Mouse (Mus musculus) hindbrain, embryonic 14.5 days (tissue): ENCODE data around the gene Hist1h2ae. TPM values are rescaled to one million over a fixed set of nuclear protein-coding genes. Genes with fewer than 3 reads are reported as not detected.
"Not testable (repeated sequence)": the region's sequence is repeated elsewhere in the genome, so short reads cannot be mapped to it uniquely, and the experiment has no call there.

Experiments used
- ATAC-seq: fragments of 200-750 bp; cut with Nextera tagmentation; 2 replicates; pipeline ENCODE4 v1.8.0; 2017; ENCODE audit warnings: moderate number of reproducible peaks, mild to moderate bottlenecking, moderate TSS enrichment, moderate library complexity; ENCODE audit not compliant: low FRiP score
- DNase-seq: peaks from one replicate; pipeline ENCODE4 v3.0.0-alpha.2; 2015; ENCODE audit warnings: low spot score
- H3K27ac ChIP-seq: fragments of 300-500 bp; sonication (generic); 2 replicates; pipeline ENCODE4 v1.5.1; 2014; ENCODE audit warnings: mild to moderate bottlenecking, moderate library complexity
- H3K27me3 ChIP-seq: fragments of 300-500 bp; sonication (generic); 2 replicates; pipeline ENCODE4 v1.6.1; 2014; ENCODE audit warnings: mild to moderate bottlenecking, low read length, mixed read lengths; ENCODE audit not compliant: control insufficient read depth, insufficient read depth
- H3K36me3 ChIP-seq: fragments of 300-500 bp; sonication (generic); replicated peaks from 2 replicates; pipeline ENCODE4 v1.6.1; 2014; ENCODE audit not compliant: control insufficient read depth, insufficient read depth
- H3K4me1 ChIP-seq: fragments of 300-500 bp; sonication (generic); replicated peaks from 2 replicates; pipeline ENCODE4 v1.6.1; 2014; ENCODE audit warnings: antibody characterized with exemption, low read length, mixed read lengths; ENCODE audit not compliant: control insufficient read depth, insufficient read depth
- H3K4me2 ChIP-seq: fragments of 300-500 bp; sonication (generic); replicated peaks from 2 replicates; pipeline ENCODE4 v1.6.1; 2014; ENCODE audit warnings: mild to moderate bottlenecking, moderate library complexity
- H3K4me3 ChIP-seq: fragments of 300-500 bp; sonication (generic); replicated peaks from 2 replicates; pipeline ENCODE4 v1.5.1; 2014; ENCODE audit warnings: mild to moderate bottlenecking, low read length
- H3K9ac ChIP-seq: fragments of 300-500 bp; sonication (generic); 2 replicates; pipeline ENCODE4 v1.6.1; 2014
- H3K9me3 ChIP-seq: fragments of 300-500 bp; sonication (generic); 2 replicates; pipeline ENCODE4 v1.6.1; 2016; ENCODE audit warnings: low read length; ENCODE audit not compliant: control insufficient read depth
- WGBS: fragments of 180-500 bp; shearing (Covaris S2); extraction: QIAGEN DNeasy Blood & Tissue Kit; methylation state at CpG from one replicate; pipeline ENCODE4 v1.1.7; 2014; 5-methylcytosine and 5-hydroxymethylcytosine counted together
- polyA plus RNA-seq: library from polyadenylated mRNA; unstranded; fragments of >200 nt; fragmentation: Nextera tagmentation; extraction: Ambion mirVana; gene quantifications from 2 replicates; pipeline ENCODE4 v1.2.1, GENCODE M21; 2014

Gene Hist1h2ae
- polyA plus RNA-seq, 1 experiment from 2014 or later = 22.5 TPM

- ATAC-seq = no peak
- Histone ChIP-seq H3K36me3 (no peaks in the 10 kb centered on the region), H3K4me1 (no peaks in the 10 kb centered on the region), H3K9me3 (no peaks in the 10 kb centered on the region), H3K27ac (no peak overlapping the region), H3K9ac (no peak overlapping the region), H3K4me2 (no peak overlapping the region), H3K27me3 (no peaks in the 10 kb centered on the region), H3K4me3 (no peak overlapping the region)
- DNase-seq = peak; percentile 85
- 8% methylated on average over 9 of the region's 9 CpGs for WGBS
These were observed 26.9 kb upstream of the Hist1h2ae start for GRCm38 (mm10) chr13:23597957-23598356.

- no peak overlapping the region for H3K27ac ChIP-seq
- no peaks in the 10 kb centered on the region for H3K36me3 ChIP-seq
- no peaks in the 10 kb centered on the region for H3K9me3 ChIP-seq
- H3K4me3 ChIP-seq = no peak overlapping the region
- H3K4me1 ChIP-seq = no peaks in the 10 kb centered on the region
- H3K4me2 ChIP-seq = no peak overlapping the region
- no peaks in the 10 kb centered on the region for H3K27me3 ChIP-seq
- ATAC-seq = no peak
- no peak for DNase-seq
- H3K9ac ChIP-seq = no peak overlapping the region
- WGBS = 87% methylated on average over 7 of the region's 7 CpGs
These were observed 24.8 kb upstream of the Hist1h2ae start for GRCm38 (mm10) chr13:23595622-23596372.

- ATAC-seq = no peak
These were observed 24.2 kb upstream of the Hist1h2ae start for GRCm38 (mm10) chr13:23595185-23595584.

DNA sequence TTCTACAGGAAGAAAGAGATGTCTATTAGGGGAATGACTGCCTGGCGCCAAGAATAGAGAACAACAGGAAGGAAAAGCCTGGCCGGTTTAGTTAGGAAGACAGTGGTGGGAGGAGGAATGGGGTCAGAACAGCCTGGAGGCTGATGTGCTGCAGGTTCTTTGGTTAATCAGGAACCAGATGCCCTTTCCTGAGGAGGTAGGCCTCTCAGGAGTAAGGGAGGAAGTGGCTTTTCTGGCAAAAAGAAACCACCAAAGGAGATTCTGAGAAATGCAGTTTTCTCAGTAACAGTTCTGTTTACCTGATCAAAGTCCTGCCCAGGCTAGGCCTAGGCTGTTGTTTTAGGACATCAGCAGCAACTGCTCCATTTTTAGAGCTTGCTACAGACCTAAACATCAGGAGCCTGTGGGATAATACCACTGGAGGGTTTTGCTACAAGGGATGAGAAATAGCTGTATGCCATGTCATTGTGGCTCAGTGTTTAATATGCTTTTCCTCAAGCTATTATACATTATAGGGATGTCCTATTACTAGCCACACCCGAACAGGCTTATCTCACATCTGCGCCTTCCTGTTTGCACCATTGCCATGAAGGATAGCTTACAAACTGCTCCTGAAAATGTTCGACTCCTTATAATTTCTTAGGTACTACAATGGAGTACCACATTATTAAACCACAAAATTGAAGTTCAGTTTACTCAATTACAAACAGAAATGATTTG lies 22.2 kb upstream of the Hist1h2ae start:
- Histone ChIP-seq H3K4me2 (no peak overlapping the region), H3K4me1 (no peaks in the 10 kb centered on the region), H3K9me3 (no peaks in the 10 kb centered on the region), H3K9ac (no peak overlapping the region), H3K36me3 (no peaks in the 10 kb centered on the region), H3K4me3 (no peak overlapping the region), H3K27ac (no peak overlapping the region), H3K27me3 (no peaks in the 10 kb centered on the region)
- WGBS = 90% methylated on average over 5 of the region's 5 CpGs
- DNase-seq (no peak), ATAC-seq (no peak)

More at GRCm38 (mm10) chr13:23595185-23595584, 24.2 kb upstream of the Hist1h2ae start:
- no peaks in the 10 kb centered on the region for H3K9me3 ChIP-seq
- no peak for DNase-seq
- H3K27me3 ChIP-seq = no peaks in the 10 kb centered on the region
- H3K36me3 ChIP-seq = no peaks in the 10 kb centered on the region
- no peaks in the 10 kb centered on the region for H3K4me1 ChIP-seq
- H3K9ac ChIP-seq = no peak overlapping the region
- H3K4me2 ChIP-seq = no peak overlapping the region
- no peak overlapping the region for H3K27ac ChIP-seq
- 79% methylated on average over 2 of the region's 2 CpGs for WGBS
- H3K4me3 ChIP-seq = no peak overlapping the region

DNA sequence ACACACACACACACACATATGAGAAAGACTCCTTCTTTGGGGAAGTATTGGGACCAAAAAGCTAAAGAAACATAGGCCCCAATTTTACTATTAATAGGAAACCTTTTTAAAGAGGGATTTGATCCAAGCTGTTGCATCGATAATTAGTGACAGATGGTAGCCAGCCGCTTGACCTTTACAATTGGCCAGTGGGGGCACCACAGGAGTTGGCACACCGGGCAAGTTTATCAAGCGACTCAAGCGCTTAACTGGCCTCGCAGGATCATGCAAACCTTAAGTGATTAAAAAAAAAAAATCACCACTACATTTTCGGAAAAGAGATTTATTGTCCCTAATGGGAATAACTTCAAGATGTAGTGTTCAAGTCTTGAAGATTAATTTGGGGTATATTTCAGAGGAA lies 21.6 kb upstream of the Hist1h2ae start:
- DNase-seq (no peak), ATAC-seq (no peak)
- no peaks in the 10 kb centered on the region for H3K4me1 ChIP-seq
- H3K4me3 ChIP-seq = no peak overlapping the region
- H3K9me3 ChIP-seq = no peaks in the 10 kb centered on the region
- H3K4me2 ChIP-seq = no peak overlapping the region
- H3K27me3 ChIP-seq = no peaks in the 10 kb centered on the region
- no peak overlapping the region for H3K27ac ChIP-seq
- WGBS = 83% methylated on average over 7 of the region's 7 CpGs
- no peak overlapping the region for H3K9ac ChIP-seq
- no peaks in the 10 kb centered on the region for H3K36me3 ChIP-seq

GRCm38 (mm10) chr13:23591886-23592285 lies 20.9 kb upstream of the Hist1h2ae start:
- H3K4me2 ChIP-seq, H3K9me3 ChIP-seq, H3K36me3 ChIP-seq, H3K27me3 ChIP-seq, H3K27ac ChIP-seq, ATAC-seq, H3K9ac ChIP-seq, DNase-seq, H3K4me1 ChIP-seq, H3K4me3 ChIP-seq: not testable (repeated sequence)
- WGBS = 92% methylated on average over 7 of the region's 7 CpGs

DNA sequence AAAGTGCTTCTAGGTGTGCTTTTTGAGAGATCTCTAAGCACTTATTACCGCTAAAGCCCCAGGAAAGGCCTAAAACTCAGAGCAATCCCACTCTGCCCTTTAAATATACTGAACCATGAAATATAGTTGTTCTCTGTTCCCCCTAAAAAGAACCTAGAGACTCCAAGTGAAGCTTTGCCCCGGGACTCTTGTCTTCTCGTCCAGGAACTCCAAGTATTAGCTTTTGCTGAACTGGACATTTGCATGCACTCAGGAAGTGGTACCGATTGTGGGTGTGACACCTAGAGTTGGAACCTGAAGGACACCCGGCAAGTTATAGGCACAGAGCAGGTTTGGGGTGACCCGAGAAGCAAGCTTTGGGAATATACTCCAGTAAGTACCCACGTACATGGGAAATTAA lies 20.2 kb upstream of the Hist1h2ae start:
- H3K9ac ChIP-seq = no peak overlapping the region
- ATAC-seq = no peak
- H3K27me3 ChIP-seq = no peaks in the 10 kb centered on the region
- 94% methylated on average over 7 of the region's 7 CpGs for WGBS
- no peak for DNase-seq
- H3K4me3 ChIP-seq = no peak overlapping the region
- H3K4me1 ChIP-seq = peaks cover 10% of the 10 kb centered on the region
- no peaks in the 10 kb centered on the region for H3K36me3 ChIP-seq
- H3K4me2 ChIP-seq = no peak overlapping the region
- H3K9me3 ChIP-seq = no peaks in the 10 kb centered on the region
- H3K27ac ChIP-seq = no peak overlapping the region

DNA sequence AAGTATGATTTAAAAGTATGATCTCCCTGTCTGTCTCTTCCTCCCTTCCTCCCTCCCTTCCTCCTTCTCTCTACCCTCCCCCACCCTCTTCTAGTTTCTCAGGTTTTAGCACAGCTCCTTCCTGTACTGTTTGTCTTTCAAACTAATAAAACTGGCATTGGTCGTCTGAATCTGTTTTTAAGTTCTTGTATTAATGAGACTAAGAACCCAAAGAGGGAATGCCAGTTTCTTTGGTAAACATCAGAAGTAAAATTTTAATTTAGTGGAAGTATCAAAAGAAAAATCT lies 15.9 kb upstream of the Hist1h2ae start:
- H3K9ac ChIP-seq = peak overlapping the region; percentile 52
- 0 out of 2 replicates have a peak overlapping the region, but pooled peaks have one; percentile 81 for H3K27ac ChIP-seq
- H3K27me3 ChIP-seq = no peaks in the 10 kb centered on the region
- no peaks in the 10 kb centered on the region for H3K9me3 ChIP-seq
- peak overlapping the region; percentile 95 for H3K4me2 ChIP-seq
- 9% methylated on average over 1 of the region's 1 CpGs for WGBS
- peaks cover 34% of the 10 kb centered on the region for H3K4me1 ChIP-seq
- no peaks in the 10 kb centered on the region for H3K36me3 ChIP-seq
- DNase-seq (no peak), ATAC-seq (no peak)
- H3K4me3 ChIP-seq = 0 out of 2 replicates have a peak overlapping the region, but pooled peaks have one; percentile 47

DNA sequence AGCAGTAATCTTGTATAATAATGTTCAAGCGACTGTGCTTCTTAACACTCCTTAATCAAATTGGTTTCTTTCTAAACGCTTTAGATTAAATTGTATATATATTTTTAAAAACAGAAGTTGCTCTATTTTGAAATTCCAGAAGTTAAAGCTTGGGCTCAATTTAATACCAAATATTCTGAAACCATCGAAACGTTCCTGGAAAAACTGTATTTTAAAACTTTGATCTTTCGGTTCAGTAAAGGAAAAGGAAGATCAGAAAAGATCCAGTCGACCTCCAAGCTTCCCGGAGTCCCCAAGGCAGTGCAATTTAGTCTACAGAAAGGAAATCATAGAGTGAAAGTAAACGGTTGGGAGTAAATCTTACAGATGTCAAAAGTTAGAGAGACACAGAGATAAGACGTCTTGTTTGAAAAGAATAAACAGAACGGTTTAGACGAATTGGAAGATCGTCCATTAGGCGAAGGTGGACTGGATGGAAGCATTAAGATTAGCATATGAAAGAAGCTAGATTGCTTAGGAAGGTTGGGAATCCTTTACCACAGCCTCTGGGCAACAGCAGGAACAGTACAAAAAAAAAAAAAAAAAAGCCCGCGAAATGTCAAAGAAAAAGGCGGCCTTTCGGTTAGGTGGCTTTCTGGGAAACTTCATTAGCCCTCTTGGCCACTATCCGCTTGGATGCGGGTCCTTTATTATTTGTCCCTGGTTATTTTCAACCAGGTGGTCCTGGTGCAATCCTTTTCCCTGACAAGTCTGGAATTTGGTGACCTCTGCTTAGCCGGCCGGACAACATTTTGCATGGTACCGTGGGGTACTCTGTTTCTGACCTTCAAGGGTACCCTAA lies 15.3 kb upstream of the Hist1h2ae start:
- H3K36me3 ChIP-seq = no peaks in the 10 kb centered on the region
- no peak for ATAC-seq
- DNase-seq = no peak
- H3K9me3 ChIP-seq = no peaks in the 10 kb centered on the region
- H3K9ac ChIP-seq = peak overlapping the region; percentile 52
- H3K4me1 ChIP-seq = peaks cover 36% of the 10 kb centered on the region
- H3K4me2 ChIP-seq = peak overlapping the region; percentile 95
- peak overlapping the region; percentile 47 for H3K4me3 ChIP-seq
- no peaks in the 10 kb centered on the region for H3K27me3 ChIP-seq
- H3K27ac ChIP-seq = peak overlapping the region; percentile 95
- 1% methylated on average over 22 of the region's 22 CpGs for WGBS
